Mouse (Mus musculus) hindbrain, embryonic 10.5 days (tissue): Measurements from ENCODE around the gene Cmtm6. TPM values are rescaled to one million over a fixed set of nuclear protein-coding genes. Genes with fewer than 3 reads are reported as not detected.

Experiments
- DNase-seq: peaks from one replicate; pipeline ENCODE4 v3.0.0-alpha.2; 2017; ENCODE audit warnings: low spot score
- H3K27ac ChIP-seq: fragments of 300-500 bp; sonication (generic); 2 replicates; pipeline ENCODE4 v1.5.1; 2016; ENCODE audit warnings: mild to moderate bottlenecking, moderate library complexity
- H3K27me3 ChIP-seq: fragments of 300-500 bp; sonication (generic); 2 replicates; pipeline ENCODE4 v1.6.1; 2016; ENCODE audit warnings: mild to moderate bottlenecking; ENCODE audit not compliant: poor library complexity, insufficient read depth, severe bottlenecking
- H3K36me3 ChIP-seq: fragments of 300-500 bp; sonication (generic); 2 replicates; pipeline ENCODE4 v1.6.1; 2016; ENCODE audit warnings: mild to moderate bottlenecking, moderate library complexity
- H3K4me1 ChIP-seq: fragments of 300-500 bp; sonication (generic); replicated peaks from 2 replicates; pipeline ENCODE4 v1.6.1; 2016; ENCODE audit warnings: mild to moderate bottlenecking
- H3K4me3 ChIP-seq: fragments of 300-500 bp; sonication (generic); 2 replicates; pipeline ENCODE4 v1.5.1; 2016; ENCODE audit warnings: mild to moderate bottlenecking, moderate library complexity
- H3K9me3 ChIP-seq: fragments of 300-500 bp; sonication (generic); 2 replicates; pipeline ENCODE4 v1.6.1; 2016; ENCODE audit warnings: mild to moderate bottlenecking, moderate library complexity
- WGBS: fragments of 180-500 bp; shearing (Covaris S2); methylation state at CpG from one replicate; pipeline ENCODE4 v1.1.7; 2016; 5-methylcytosine and 5-hydroxymethylcytosine counted together
- polyA plus RNA-seq: library from polyadenylated mRNA; unstranded; fragments of >200 nt; fragmentation: Nextera tagmentation; extraction: Ambion mirVana; gene quantifications from 2 replicates; pipeline ENCODE4 v1.2.1, GENCODE M21; 2016

Cmtm6 gene
- polyA plus RNA-seq, 1 experiment from 2014 or later: 23.8 TPM

GRCm38 (mm10) chr9:114736442-114736841 lies 5.5 kb downstream of the Cmtm6 start:
- Histone ChIP-seq H3K4me3 (no peak overlapping the region), H3K9me3 (no peaks in the 10 kb centered on the region), H3K27ac (no peak overlapping the region; the same call in 1 of the 2 replicates), H3K36me3 (peaks cover 18% of the 10 kb centered on the region), H3K27me3 (no peaks in the 10 kb centered on the region), H3K4me1 (peaks cover 30% of the 10 kb centered on the region)
- 77% methylated on average over 11 of the region's 11 CpGs for WGBS
- no peak for DNase-seq

- H3K27me3 ChIP-seq: no peaks in the 10 kb centered on the region
- WGBS: 89% methylated on average over 9 of the region's 9 CpGs
- DNase-seq: no peak
These were observed 9.4 kb downstream of the Cmtm6 start for GRCm38 (mm10) chr9:114740336-114740735.

GRCm38 (mm10) chr9:114742731-114743130 lies 11.8 kb downstream of the Cmtm6 start:
- H3K4me3 ChIP-seq: no peak overlapping the region
- no peaks in the 10 kb centered on the region for H3K27me3 ChIP-seq
- peaks cover 59% of the 10 kb centered on the region for H3K36me3 ChIP-seq
- H3K27ac ChIP-seq: no peak overlapping the region
- no peaks in the 10 kb centered on the region for H3K9me3 ChIP-seq
- 0 out of 2 replicates have a peak, but pooled peaks cover 3% of the 10 kb centered on the region for H3K4me1 ChIP-seq
- no peak for DNase-seq
- WGBS: 87% methylated on average over 2 of the region's 2 CpGs

More at GRCm38 (mm10) chr9:114740336-114740735, 9.4 kb downstream of the Cmtm6 start:
- Histone ChIP-seq H3K27ac (no peak overlapping the region), H3K4me1 (peaks cover 12% of the 10 kb centered on the region; the same call in 1 of the 2 replicates), H3K36me3 (peaks cover 38% of the 10 kb centered on the region), H3K4me3 (no peak overlapping the region), H3K9me3 (no peaks in the 10 kb centered on the region)

- Histone ChIP-seq H3K4me3 (no peak overlapping the region), H3K27ac (no peak overlapping the region), H3K9me3 (no peaks in the 10 kb centered on the region), H3K36me3 (peaks cover 71% of the 10 kb centered on the region), H3K4me1 (0 out of 2 replicates have a peak, but pooled peaks cover 3% of the 10 kb centered on the region), H3K27me3 (no peaks in the 10 kb centered on the region)
- WGBS: 92% methylated on average over 4 of the region's 4 CpGs
- DNase-seq: no peak
These were observed 14.2 kb downstream of the Cmtm6 start for GRCm38 (mm10) chr9:114745163-114745562.

GRCm38 (mm10) chr9:114745654-114746053 lies 14.7 kb downstream of the Cmtm6 start:
- Histone ChIP-seq H3K27ac (no peak overlapping the region), H3K36me3 (peaks cover 71% of the 10 kb centered on the region), H3K9me3 (no peaks in the 10 kb centered on the region), H3K4me1 (0 out of 2 replicates have a peak, but pooled peaks cover 3% of the 10 kb centered on the region), H3K27me3 (no peaks in the 10 kb centered on the region), H3K4me3 (no peak overlapping the region)
- no peak for DNase-seq
- whole genome bisulfite sequencing: 86% methylated on average over 4 of the region's 4 CpGs

- Histone ChIP-seq H3K4me3 (no peak overlapping the region), H3K9me3 (no peaks in the 10 kb centered on the region), H3K27me3 (no peaks in the 10 kb centered on the region), H3K36me3 (peaks cover 64% of the 10 kb centered on the region), H3K27ac (no peak overlapping the region), H3K4me1 (0 out of 2 replicates have a peak, but pooled peaks cover 3% of the 10 kb centered on the region)
- WGBS: 88% methylated on average over 10 of the region's 10 CpGs
- no peak for DNase-seq
These were observed 16.1 kb downstream of the Cmtm6 start for GRCm38 (mm10) chr9:114747012-114747411.

- WGBS: 86% methylated on average over 12 of the region's 12 CpGs
- no peak overlapping the region for H3K27ac ChIP-seq
- H3K4me3 ChIP-seq: no peak overlapping the region
- peaks cover 61% of the 10 kb centered on the region for H3K36me3 ChIP-seq
- H3K27me3 ChIP-seq: no peaks in the 10 kb centered on the region
- no peak for DNase-seq
- no peaks in the 10 kb centered on the region for H3K9me3 ChIP-seq
- H3K4me1 ChIP-seq: peaks cover 5% of the 10 kb centered on the region
These were observed 16.6 kb downstream of the Cmtm6 start for GRCm38 (mm10) chr9:114747466-114747865.

- Histone ChIP-seq H3K9me3 (no peaks in the 10 kb centered on the region), H3K27me3 (no peaks in the 10 kb centered on the region), H3K36me3 (peaks cover 56% of the 10 kb centered on the region), H3K4me3 (no peak overlapping the region), H3K4me1 (peaks cover 12% of the 10 kb centered on the region), H3K27ac (no peak overlapping the region)
- 79% methylated on average over 3 of the region's 3 CpGs for WGBS
- DNase-seq: no peak
These were observed 20.7 kb downstream of the Cmtm6 start for GRCm38 (mm10) chr9:114751582-114751981.

GRCm38 (mm10) chr9:114752311-114752710 lies 21.4 kb downstream of the Cmtm6 start:
- H3K4me3 ChIP-seq: peak overlapping the region; percentile 56; the same call in 1 of the 2 replicates
- 78% methylated on average over 9 of the region's 9 CpGs for WGBS

GRCm38 (mm10) chr9:114752863-114753484 lies 22.1 kb downstream of the Cmtm6 start:
- Histone ChIP-seq H3K4me3 (peak overlapping the region; percentile 56), H3K4me1 (peaks cover 12% of the 10 kb centered on the region), H3K27ac (peak overlapping the region; percentile 76), H3K9me3 (no peaks in the 10 kb centered on the region), H3K27me3 (no peaks in the 10 kb centered on the region), H3K36me3 (peaks cover 55% of the 10 kb centered on the region)
- peak; percentile 88 for DNase-seq
- WGBS: 10% methylated on average over 36 of the region's 36 CpGs

More at GRCm38 (mm10) chr9:114752311-114752710, 21.4 kb downstream of the Cmtm6 start:
- H3K27me3 ChIP-seq: no peaks in the 10 kb centered on the region
- H3K36me3 ChIP-seq: peaks cover 56% of the 10 kb centered on the region
- DNase-seq: no peak
- no peaks in the 10 kb centered on the region for H3K9me3 ChIP-seq
- peaks cover 12% of the 10 kb centered on the region for H3K4me1 ChIP-seq
- H3K27ac ChIP-seq: no peak overlapping the region

- H3K4me3 ChIP-seq: no peak overlapping the region
- DNase-seq: no peak
- H3K9me3 ChIP-seq: no peaks in the 10 kb centered on the region
- H3K4me1 ChIP-seq: peaks cover 1% of the 10 kb centered on the region
- H3K27me3 ChIP-seq: no peaks in the 10 kb centered on the region
- peaks cover 82% of the 10 kb centered on the region for H3K36me3 ChIP-seq
- no peak overlapping the region for H3K27ac ChIP-seq
- WGBS: 84% methylated on average over 7 of the region's 7 CpGs
These were observed 27.4 kb downstream of the Cmtm6 start for GRCm38 (mm10) chr9:114758272-114758671.

- WGBS: 89% methylated on average over 5 of the region's 5 CpGs
- Histone ChIP-seq H3K4me1 (no peaks in the 10 kb centered on the region), H3K4me3 (no peak overlapping the region), H3K36me3 (peaks cover 84% of the 10 kb centered on the region), H3K27me3 (no peaks in the 10 kb centered on the region), H3K27ac (no peak overlapping the region), H3K9me3 (no peaks in the 10 kb centered on the region)
- no peak for DNase-seq
These were observed 27.9 kb downstream of the Cmtm6 start for GRCm38 (mm10) chr9:114758801-114759200.

GRCm38 (mm10) chr9:114759886-114760285 lies 29.0 kb downstream of the Cmtm6 start:
- 85% methylated on average over 4 of the region's 4 CpGs for WGBS
- Histone ChIP-seq H3K36me3 (peaks cover 80% of the 10 kb centered on the region), H3K27me3 (no peaks in the 10 kb centered on the region), H3K27ac (no peak overlapping the region), H3K4me3 (no peak overlapping the region), H3K9me3 (no peaks in the 10 kb centered on the region), H3K4me1 (no peaks in the 10 kb centered on the region)
- DNase-seq: no peak
